Mouse (Mus musculus): ENCODE data around the gene Hck.

DNA sequence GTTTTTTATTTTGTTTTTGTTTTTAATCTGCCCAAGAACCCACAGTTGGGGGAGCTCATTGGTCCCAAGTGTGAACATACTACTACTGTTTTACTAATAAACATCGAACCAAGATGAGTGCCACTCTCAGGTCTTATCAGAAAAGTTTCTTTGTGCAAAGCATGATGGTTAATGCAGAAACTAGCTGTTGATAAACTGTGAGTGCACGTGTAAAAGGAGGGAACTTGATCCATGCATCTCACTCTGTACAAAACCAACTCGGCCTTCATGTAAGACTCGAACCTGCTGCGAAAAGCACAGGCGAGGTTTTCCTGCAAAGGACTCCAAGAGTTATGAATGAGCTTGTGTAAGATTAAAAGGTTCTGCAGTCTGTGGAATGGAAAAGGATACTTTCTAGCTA lies 11.2 kb downstream of the Hck start:
- TF ChIP-seq CTCF (IDR thresholded peaks at IDR 0.05; ENCODE audit: extremely low read depth, insufficient read depth, insufficient read length, insufficient replicate concordance) = no peak
- TF ChIP-seq POLR2A (IDR thresholded peaks at IDR 0.05; ENCODE audit: low read depth, low read length) = no peak

Measured in spleen, adult 2 months (tissue).